Mouse (Mus musculus) monocyte, adult 5-6 weeks (primary cell): Measurements from ENCODE around the gene Tpm3. TPM values are rescaled to one million over a fixed set of nuclear protein-coding genes. Genes with fewer than 3 reads are reported as not detected.

Experiments used
- ATAC-seq: fragments of 153-309, 156-312 bp; replicated peaks from 2 replicates; pipeline ENCODE4 v1.8.0; 2017; ENCODE audit warnings: mild to moderate bottlenecking; ENCODE audit not compliant: low TSS enrichment, insufficient number of reproducible peaks, severe bottlenecking, poor library complexity, low FRiP score
- total RNA-seq: library from RNA; stranded (forward); fragments of 200-1000, 200-491, 200-594 nt; gene quantifications from 3 replicates; pipeline ENCODE4 v1.2.3, GENCODE M21; 2017

Tpm3 gene
- total RNA-seq, 1 experiment from 2014 or later = 1,055 TPM

DNA sequence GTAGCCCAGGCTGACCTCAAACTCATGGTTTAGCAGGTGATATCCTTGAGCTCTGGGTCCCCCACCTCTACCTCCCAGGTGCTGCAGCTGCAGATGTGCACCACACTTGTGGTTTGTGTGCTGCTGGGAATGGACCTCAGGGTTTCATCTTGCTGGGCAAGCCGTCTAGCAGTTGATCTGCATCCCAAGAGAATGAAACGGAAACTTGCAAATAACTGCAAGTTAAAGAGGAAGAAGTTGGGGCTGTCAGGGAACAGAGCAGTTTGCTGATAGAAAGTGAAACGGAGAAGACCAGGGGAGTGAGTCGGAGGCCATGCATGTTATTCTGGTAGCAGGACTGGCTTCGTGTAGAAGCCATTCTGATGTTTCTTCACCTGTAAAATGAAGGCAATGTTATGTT lies 53.3 kb downstream of the Tpm3 start:
- peak; percentile 80 for ATAC-seq

DNA sequence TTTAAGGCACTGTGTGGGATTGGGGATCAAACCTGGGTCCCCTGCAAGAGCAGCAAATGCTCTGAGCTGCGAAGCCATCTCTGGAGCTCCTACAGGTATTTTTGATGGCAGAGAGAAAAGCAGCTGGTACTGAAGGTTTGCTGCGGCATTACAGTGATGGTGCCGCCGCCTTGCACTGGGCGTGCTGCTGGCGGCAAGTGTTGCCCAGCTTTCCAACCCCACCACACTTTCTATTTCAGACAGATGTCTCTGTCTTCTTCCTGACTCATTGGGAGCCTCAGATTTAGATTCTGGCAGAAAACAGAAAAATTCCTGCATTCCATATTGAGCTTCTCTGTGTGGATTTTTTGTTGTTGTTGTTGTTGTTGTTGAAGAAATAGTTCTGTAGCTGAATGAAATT lies 55.4 kb downstream of the Tpm3 start:
- ATAC-seq = no peak

- ATAC-seq = no peak
These were observed 60.3 kb downstream of the Tpm3 start for GRCm38 (mm10) chr3:90132745-90133144.

GRCm38 (mm10) chr3:90133331-90133730 lies 60.9 kb downstream of the Tpm3 start:
- ATAC-seq = no peak

DNA sequence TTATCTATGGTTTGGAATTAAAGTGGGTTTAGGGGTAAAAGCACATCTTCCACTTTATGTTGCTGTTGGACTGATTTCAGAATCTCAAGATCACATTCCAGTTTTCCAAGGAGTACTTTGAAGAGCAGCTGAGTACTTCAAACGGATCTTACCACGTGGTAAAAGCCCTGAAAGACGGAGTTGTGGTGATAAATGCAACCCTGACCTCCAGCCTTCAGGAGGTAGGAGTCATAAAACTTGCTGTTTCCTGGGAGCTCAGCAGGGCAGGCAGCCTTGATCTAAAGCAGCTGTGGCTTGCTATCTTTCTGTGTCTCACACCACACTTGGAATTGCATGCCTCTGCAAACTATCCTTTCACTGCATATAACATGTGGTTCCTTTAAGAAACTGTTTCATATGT lies 62.0 kb downstream of the Tpm3 start:
- no peak for ATAC-seq

DNA sequence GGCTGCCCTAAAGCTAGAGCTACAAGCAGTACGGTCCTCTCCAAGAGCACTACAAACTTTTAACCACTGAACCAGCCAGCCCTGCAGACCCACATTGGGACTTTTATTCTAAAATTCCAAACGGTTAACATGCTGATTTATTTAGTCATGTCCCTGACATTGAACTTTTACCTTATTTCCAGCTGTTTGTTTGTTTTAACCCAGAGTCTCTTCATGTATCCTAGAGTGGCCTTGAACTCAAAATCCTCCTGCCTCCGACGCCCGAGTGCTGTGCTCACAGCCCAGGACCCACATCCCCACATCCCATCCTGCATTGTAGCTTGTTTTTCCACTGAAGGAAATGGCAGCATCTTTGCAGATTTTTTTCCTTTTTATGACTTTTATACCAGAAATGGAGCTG lies 62.5 kb downstream of the Tpm3 start:
- no peak for ATAC-seq

DNA sequence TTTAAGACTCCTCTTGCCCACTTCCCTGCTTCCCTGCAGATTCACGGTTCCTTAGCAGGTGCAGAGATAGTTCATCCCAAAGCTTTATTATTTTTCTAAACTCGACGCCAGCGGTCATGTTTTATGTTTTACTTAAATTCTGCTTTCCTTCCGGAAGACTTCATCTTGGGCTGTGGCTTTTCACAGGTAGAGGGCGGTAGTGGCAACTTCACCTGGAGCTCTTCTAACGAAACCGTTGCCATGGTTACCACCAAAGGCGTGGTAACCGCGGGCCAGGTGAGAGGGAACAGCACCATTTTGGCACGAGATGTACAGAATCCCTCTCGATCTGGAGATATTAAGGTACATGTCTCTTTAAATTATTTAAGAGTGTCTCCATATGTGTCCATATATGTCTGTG lies 64.2 kb downstream of the Tpm3 start:
- ATAC-seq = no peak

DNA sequence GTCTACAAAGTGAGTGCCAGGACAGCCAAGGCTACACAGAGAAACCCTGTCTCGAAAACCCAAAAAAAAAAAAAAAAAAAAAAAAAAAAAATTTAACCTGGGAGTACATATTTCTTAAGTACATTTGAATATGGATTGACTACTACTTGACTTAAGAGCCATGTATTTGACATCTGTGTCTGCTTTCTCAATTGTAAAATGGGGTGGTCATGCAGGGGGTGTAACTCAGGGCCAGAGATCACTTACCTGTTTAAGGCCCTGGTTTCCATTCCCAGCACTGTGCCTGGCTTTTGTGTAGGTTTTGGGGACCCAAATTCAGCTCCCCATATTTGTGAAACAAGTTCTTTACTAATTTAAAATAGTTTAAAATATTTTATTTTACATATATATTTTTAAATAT lies 65.2 kb downstream of the Tpm3 start:
- no peak for ATAC-seq

DNA sequence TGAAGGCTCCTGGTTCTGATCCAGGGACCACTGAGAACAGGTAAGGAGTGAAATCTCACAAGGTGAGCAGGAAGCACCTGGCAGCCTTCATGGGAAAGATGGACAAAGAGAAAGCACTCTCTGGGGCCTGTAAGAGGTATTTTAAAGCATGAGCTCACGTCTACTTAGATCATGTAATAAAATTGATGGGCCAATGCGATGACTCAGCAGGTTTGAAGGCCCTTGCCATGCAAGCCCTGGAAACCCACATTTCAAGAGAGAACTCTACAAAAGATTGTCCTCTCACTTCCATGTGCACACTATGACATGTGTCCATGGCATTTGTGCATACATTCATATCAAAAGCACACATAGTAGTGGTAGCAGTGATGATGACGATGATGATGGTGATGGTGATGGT lies 67.5 kb downstream of the Tpm3 start:
- no peak for ATAC-seq

DNA sequence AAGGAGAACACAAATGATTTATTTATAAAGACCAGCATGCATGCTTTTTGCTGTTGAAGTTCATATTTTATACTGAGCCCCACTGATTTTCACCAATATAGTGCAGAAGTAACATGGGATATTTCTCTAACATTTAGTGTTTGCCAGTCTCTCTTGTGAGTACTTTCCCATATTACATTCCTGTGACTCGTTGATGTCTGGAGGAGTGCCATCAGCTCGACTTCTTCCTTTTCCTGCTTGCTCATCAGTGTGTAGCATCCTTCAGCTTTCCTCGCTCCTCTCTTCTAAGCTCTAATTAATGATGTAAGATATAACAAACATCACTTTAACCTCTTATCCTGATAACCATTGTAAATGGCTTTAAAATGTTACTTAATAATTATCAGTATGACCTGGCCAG lies 73.0 kb downstream of the Tpm3 start:
- ATAC-seq = no peak

DNA sequence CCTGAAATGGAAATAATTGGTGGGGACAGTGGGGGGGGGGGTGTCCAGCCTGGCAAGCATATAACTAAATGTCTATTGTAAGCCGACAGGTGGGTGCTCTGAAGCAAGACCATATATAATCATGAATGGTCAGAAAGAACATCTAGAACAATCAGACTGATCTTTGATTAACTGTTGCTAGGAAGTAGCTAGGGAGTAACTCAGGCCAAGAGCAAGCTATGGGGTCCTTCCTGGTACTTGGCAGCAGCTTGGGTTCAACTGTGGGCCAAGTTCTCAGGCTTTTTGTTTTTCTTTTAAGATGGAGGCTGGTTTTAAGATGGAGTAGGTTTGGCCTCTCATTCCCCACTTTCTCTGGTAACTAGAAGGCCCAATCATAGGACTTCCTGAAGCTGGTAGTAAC lies 74.2 kb downstream of the Tpm3 start:
- ATAC-seq = no peak

Other genes with a start within 250 kb of the Tpm3 start
- gene She, start 241.3 kb upstream of the Tpm3 start, total RNA-seq = not detected in 3 replicates
- gene Il6ra, start 159.5 kb upstream of the Tpm3 start, total RNA-seq = 36.2 to 60.6 TPM (median 43.2 TPM) in 3 replicates
- 67.8 to 132 TPM (median 89.1 TPM) in 3 replicates for gene Atp8b2, start 109.1 kb upstream of the Tpm3 start, total RNA-seq
- 44.9 to 89.5 TPM (median 54.6 TPM) in 3 replicates for gene Hax1, start 73.9 kb upstream of the Tpm3 start, total RNA-seq
- gene 4933434E20Rik, start 21.0 kb upstream of the Tpm3 start, total RNA-seq = 71.0 to 80.3 TPM (median 79.6 TPM) in 3 replicates
- gene Ubap2l, start 20.0 kb upstream of the Tpm3 start, total RNA-seq = 84.5 to 177 TPM (median 158 TPM) in 3 replicates
- gene Nup210l, start 31.5 kb downstream of the Tpm3 start, total RNA-seq = 0.19 to 0.49 TPM (median 0.32 TPM) in 3 replicates
- gene Rps27, start 141.0 kb downstream of the Tpm3 start, total RNA-seq = 4,989 to 6,509 TPM (median 5,955 TPM) in 3 replicates
- gene Rab13, start 141.0 kb downstream of the Tpm3 start, total RNA-seq = not detected in 3 replicates
- 64.6 to 97.8 TPM (median 65.2 TPM) in 3 replicates for gene Jtb, start 158.9 kb downstream of the Tpm3 start, total RNA-seq
- 0.49 to 1.1 TPM in 2 of 3 replicates, not detected in the other for gene Creb3l4, start 170.9 kb downstream of the Tpm3 start, total RNA-seq
- 32.3 to 49.4 TPM (median 46.6 TPM) in 3 replicates for gene Slc39a1, start 175.5 kb downstream of the Tpm3 start, total RNA-seq
- 19.2 to 40.7 TPM (median 19.9 TPM) in 3 replicates for gene Crtc2, start 181.5 kb downstream of the Tpm3 start, total RNA-seq
- 15.4 to 39.1 TPM (median 16.3 TPM) in 3 replicates for gene Dennd4b, start 192.5 kb downstream of the Tpm3 start, total RNA-seq
- gene Gatad2b, start 220.5 kb downstream of the Tpm3 start, total RNA-seq = 26.9 to 46.5 TPM (median 34.1 TPM) in 3 replicates